Mouse (Mus musculus) urinary bladder, postnatal 25 days (tissue): ENCODE results near the gene Gstp2.
"Not testable (repeated sequence)": the region's sequence is repeated elsewhere in the genome, so short reads cannot be mapped to it uniquely, and the experiment has no call there.

Source experiments
- DNase-seq: peaks from one replicate; pipeline ENCODE4 v3.0.0; 2022; ENCODE audit warnings: low spot score

Gstp2 gene

DNA sequence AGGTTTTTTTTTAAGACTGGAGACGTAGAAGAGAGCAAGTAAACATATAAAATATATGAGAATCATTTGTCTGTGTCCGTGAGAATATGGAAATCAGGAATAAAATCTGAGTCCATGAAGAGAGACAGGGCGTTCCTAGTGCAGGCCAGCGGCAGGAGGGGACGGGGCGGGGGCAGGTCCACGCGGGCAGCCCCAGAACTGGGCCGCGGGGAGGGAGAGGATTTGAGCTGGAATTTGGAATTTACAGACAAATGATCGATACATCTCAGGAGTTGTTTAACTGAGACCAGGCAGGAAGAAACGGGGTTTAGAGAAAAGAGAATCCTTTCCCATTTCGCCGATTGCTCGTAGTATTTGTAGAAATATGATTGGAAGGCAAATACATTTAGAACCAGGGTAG lies 24.5 kb upstream of the Gstp2 start:
- DNase-seq: no peak

DNA sequence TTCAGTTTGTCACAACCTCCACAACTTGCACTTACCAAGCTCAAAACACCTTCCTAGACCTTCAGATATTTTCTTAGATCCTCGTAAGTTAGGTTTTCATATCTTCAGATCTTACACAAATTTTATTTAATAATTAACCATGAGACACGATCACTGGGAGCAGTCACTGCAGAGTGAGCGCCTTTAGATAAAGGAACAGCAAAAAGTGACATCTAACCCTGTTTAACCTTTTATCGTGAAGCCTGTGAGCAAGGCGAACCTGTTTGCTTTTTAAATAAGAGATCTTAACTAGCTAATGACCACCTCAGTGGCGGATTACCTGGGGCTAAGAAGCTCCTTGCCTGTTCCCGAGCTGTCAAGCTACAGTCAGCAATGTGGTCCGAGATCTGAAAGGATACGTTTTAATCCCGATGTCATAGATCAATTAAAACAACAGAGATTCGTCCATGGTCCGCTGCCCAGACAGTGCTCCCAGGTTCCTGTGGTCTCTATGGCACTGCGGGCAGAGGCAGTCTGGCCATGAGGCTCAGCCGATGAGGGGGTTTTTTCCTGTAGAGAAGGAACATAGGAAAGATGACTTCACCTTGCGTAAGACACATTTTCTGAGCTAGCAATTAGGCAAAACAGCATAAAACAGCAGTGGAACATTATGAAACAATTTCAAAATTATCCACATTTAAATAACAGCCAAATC lies 23.0 kb upstream of the Gstp2 start:
- no peak for DNase-seq

DNA sequence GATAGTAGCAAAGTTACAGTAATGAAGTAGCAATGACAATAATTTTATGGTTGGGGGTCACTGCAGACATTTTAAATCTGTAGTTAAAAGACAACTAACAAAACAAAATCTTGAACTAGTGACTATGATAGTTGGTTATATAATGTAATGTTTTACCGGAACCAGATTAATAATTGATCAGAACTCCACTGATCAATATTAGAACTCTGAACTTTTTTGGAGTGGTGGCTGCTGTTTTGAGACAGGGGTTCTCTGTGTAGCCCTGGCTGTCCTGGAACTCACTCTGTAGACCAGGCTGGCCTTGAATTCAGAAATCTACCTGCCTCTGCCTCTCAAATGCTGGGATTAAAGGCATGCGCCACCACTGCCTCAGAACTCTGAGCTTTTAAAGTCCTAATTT lies 22.4 kb upstream of the Gstp2 start:
- not testable (repeated sequence) for DNase-seq

DNA sequence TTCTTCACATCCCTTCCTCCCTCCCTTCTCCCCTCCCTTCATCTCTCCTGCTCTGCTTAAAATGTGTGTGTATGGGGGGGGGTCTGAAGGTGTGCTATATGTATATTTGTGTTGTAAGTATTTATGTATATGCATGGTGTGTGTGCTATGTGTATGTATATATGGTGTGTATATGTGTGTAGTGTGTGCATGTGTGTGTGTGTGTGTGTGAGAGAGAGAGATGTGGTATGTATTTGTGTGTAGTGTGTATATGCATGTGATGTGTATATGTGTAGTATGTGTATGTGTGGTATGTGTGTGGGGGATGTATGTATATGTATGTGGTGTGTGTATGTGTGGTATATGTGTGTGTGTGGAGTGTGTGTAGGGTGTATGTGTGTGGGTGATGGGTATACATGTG lies 21.1 kb upstream of the Gstp2 start:
- DNase-seq: no peak

DNA sequence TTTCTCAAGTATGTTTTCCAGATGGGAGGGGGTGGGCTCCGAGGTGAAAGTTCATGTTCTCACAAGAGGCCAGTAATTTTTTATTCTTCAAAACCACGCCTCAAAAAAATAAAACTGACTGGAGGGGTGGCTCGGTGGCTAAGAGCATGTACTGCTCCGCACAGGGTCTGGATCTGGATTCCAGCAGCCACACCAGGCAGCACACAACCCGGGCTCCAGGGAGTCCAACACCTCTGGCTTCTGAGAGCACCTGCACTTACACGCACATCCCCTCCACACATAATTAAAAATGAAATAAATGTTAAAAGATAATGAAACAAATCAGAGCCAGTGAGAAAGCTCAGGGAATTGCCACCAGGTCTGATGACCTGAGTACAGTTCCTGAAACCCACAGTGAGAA lies 20.5 kb upstream of the Gstp2 start:
- no peak for DNase-seq

DNA sequence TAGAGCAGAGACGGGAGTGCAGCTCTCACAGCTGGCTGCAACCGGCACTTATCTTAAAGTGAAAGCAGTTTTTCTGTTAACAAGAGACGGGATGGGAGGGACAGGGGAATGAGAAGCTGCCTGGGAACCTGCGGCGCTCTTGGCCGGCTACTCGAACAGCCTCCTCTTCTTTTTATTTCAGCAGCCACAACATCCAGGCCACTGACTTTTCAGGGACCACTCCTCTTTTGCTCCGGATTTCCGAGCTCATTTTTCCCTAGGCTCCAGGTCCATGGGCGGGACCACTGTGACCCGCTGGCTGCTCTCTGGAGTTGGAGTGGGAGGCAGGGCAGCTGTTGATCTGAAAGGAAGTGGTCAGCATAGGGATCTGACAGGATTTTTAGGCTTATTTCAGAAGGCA lies 18.7 kb upstream of the Gstp2 start:
- DNase-seq: not testable (repeated sequence)

DNA sequence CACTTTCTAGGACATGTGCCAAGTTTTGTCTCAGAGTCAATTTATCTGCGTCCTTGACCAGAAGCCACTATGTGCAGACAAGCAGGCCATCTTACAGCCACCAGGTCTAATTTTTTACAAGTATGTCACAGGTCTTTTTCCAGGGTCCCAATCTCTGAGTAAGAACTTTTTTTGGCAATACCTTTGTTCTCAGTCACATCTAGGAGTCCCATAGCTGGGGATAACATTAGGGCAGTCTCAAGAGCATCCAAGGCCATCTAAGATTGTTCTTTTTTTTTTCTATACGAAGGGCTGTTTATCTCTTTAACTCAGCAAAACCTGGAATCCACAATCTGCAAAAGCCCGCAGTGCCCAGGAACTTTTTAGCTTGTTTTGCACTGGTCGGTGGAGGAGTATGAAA lies 17.5 kb upstream of the Gstp2 start:
- not testable (repeated sequence) for DNase-seq

DNA sequence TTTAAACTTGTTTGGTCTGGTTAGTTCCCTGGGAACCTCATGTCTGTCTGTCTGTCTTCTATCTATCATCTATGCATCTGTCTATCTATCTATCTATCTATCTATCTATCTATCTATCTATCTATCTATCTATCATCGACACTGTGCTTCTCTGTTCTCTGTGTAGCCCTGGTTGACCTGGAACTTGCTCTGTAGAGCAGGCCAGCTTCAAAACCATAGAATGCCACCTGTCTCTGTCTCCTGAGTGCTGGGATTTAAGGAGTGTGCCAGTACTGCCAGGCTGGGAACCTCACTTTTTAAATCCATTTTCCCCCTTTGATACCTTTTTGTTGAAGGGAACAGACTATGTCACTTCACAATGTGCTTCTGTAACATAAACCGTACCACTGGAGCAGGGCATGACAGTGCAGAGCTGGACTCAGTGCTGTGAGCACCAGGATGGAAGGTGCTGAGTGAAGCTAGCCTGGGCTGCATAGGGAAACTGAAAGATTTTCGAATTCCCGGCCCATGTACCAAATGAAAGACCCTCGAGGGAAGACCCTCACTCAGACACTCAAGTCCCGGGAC lies 15.2 kb upstream of the Gstp2 start:
- DNase-seq: no peak

DNA sequence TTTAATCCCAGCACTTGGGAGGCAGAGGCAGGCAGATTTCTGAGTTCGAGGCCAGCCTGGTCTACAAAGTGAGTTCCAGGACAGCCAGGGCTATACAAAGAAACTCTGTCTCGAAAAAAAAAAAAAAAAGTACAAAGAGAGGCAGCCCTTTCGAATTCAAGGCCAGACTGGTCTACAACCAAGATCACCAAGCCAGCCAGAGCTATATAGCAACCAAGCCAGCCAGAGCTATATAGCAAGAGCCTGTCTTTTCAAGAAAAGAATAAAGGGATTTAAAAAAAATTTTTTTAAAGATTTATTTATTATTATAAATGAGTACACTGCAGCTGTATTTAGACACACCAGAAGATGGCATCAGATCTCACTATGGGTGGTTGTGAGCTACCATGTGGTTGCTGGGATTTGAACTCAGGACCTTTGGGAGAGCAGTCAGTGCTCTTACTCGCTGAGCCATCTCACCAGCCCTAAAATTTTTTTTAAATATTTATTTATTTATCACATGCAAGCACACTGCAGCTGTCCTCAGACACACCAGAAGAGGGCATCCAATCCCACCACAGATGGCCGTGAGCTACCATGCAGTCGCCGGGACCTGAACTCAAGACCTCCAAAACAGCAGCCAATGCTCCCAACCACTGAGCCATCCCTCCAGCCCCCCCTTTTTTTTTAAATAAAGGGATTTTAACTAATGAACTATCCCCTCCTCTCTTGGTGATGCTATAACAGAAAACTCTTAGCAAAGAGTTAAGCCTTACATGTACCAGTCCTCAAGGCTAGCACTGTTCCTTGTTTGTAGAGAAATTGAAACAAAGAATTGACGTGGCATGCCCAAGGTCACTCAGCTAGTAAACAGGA lies 14.4 kb upstream of the Gstp2 start:
- DNase-seq: not testable (repeated sequence)

DNA sequence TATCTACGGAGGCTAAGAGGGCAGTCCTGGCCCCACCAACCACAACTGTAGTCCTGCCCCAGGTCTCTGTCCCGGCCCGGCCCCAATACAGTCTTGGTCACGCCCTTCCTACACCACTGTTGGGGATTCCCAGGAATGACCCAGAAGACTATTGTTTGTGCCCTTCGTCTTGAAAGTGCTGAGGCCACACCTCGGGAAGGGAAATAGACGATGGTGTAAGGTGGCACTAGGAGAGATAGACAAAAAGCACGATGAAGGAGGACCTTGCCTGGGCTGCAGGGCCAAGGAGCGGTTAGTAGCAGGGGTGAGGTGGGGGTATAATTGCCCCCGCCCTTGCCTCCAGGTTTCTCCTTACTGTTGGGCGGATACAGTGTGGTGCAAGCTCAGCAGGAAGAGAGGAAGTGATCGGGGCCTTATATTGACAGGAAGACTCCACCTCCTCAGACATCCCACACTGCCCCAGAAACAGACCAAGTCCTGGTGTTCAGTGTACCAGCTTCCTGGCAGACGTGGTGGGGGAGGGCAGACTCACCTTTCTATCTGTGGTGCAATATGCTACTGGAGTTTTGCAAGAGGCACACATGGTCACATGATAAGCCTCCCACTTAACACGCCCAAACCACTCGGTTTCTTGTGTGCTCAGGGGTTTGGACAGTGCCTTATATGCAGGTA lies 13.4 kb upstream of the Gstp2 start, which contains the start of gene Gstp3:
Gene Gstp3, minus strand, starts transcription at position 501 of the 672 bp plus-strand sequence.
- DNase-seq: no peak

DNA sequence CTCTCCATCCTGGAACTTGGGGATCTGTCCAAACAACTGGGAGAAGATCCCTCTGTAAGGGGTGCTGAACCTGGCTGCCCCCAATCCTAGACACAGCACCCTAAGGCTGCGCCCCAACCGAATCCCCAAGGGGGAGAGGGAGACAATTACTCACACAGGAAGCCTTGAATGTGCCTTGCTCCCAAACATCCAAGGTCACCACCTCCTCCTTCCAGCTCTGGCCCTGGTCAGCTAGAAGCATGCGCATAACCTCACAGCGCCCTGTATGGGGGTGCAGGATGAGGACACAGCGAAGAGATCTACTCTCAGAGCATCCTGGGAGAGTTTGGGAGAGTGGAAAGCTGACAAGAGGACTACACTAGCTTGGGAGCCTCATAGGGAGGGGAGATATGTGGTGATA lies 12.8 kb upstream of the Gstp2 start:
- DNase-seq: no peak

DNA sequence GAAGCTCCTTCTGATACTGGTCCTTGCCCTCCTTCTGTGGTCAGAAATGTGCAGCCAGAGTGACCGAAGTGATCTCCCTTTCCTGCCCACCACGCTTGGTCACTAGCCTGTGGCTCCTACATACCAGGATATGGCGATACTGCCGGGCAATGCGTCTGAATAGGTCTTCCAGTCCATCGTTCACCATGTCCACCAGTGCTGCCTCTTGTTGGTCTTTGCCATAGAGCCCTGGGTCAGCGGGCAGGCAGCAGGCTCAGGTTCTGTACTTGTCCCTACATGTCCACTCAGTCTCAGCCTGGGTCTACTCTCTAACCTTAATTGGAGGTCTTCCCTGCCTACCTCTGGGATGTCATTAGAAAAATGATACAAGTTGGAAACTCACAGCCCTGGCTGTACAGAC lies 12.1 kb upstream of the Gstp2 start:
- no peak for DNase-seq

DNA sequence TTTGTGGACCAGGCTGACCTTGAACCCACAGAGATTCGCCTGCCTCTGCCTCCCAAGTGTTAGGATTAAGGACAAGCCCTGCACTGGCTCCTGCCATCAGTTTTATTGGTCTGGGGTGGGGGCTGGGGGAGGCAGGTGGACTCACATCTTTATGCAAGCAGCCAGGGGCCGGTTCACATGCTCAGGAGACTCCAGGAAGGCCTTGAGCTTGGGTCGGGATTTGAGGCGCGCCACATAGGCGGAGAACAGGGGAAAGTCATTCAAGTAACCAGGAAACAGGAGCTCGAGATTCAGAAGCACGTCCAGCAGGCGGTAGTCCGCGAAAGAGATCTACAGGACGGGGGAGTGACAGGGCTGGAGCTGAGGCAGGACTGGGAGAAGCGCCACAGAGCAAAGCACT lies 11.6 kb upstream of the Gstp2 start:
- DNase-seq: no peak

DNA sequence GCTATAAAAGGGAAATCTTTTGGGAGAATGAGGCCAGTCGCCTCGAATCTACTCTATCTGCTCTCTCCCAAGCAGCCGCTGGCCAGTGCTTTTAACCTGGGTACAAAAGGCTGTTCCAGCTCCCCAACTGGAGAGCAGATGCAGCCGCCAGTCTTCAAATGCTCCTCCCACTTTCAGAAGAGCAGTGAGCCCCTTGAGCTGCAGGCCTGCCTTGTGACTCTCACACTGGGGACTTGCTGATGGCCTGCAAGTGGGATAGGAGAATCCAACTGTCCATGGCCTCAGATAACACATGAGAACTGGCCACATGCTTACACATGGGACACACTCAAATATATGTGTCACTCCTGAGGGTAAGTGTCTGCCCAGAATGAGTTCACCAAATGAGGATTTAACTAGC lies 10.9 kb upstream of the Gstp2 start:
- no peak for DNase-seq

DNA sequence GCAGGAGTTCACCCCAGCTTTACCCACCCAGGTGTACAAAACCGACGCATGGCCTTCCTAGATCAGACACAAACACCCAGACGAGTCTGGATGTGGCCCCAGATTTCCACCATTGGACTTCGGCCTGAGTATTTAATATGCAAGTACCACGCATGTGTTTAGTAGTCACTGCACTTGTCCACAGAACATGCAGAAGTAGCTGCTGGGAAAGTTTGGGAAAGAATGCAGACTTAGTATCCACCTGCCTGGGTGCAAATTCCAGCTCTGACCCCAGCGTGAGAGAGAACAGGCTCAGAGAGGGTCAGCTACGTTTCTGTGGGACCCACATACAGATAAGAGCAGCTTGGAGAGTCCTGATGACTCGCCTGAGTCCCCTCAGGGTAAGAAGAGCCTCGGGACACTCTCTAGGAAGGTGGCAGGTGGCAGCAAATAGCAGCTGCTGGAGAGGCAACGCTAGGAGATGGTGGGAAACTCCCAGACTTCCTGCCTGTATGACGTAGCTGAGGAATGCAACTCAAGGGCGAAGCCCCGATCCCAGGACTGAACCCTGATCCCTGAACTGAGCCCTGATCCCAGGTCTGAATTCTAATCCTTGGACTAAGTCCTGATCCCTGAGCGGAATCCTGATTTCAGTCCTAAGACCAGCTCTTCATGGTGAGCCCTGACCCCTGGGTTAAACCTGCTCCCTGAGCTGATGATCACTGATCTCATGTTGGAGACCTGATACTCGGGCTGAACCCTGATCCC lies 10.3 kb upstream of the Gstp2 start:
- no peak for DNase-seq

DNA sequence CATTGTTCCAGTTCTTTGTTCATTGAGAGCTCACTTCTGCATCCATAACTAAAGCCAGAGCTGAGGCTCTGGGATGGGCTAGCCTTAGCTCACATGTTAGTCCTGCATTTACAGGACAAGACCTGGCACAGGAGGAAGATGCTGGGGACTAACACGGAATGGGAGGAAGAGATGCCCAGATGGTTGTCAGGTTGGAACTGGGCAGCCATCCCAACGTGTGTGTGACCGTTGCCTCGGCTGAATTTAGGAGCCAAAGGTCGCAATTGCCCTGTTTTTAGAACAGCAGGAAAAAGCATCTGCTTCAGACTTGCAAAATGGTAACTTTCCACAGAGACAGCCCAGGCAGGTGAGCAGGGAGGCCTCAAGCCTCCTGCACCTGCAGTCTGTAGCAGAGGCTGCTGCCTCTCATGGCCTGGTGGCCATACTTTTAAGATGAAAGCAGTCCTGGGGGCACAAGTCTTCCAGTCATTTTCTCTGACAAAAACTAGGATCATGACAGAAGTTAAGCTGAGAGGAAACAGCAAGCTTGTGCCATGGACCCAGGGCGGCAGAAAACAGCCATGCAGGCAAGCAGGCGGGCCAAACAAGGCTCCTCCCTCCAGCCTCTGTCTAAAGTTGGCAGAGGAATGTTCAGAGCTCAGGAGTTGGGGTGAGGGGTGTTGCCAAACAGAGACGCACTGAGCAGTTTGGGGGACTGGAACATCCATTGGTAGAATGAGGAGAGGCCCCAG lies 9.6 kb upstream of the Gstp2 start:
- no peak for DNase-seq

DNA sequence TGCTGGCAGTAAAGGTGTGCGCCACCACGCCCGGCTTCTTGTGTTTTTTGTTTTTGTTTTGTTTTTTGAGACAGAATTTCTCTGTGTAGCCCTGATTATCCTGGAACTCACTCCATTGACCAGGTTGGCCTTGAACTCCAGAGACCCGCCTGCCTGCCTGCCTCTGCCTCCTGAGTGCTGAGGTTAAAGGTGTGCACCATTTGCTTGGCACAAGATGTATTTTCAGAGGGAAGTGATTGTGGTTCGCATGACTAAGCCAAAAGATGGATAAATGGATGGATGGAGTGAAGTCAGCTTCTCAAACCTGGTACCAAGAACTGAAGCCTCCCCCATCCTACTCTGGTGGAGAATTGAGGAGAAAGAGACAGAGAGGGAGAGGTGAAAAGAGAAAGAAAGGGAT lies 8.8 kb upstream of the Gstp2 start:
- DNase-seq: no peak

DNA sequence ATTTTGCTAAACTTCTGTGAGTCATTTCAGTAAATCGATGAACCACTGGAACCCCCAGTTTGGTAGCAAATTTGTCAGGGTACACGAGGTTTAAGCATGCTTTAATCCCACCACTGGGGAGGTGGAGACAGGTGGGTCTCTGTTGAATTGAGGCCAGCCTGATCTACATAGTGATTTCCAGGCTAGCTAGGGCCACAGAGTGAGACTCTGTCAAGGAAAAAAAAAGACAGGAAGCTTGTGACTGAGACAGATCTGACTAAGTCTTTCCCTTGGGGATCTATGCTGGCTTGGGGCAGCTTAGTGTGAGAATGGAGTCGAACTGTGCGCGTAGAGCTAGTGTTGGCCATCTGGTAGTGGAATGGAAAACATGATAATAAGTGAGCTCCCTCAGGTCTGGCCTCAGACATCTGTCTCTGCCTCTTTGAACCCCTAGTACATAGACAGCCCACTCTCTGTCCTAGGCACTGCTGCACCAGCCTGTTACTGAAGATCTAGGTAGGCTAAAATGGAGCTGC lies 6.8 kb upstream of the Gstp2 start:
- no peak for DNase-seq

DNA sequence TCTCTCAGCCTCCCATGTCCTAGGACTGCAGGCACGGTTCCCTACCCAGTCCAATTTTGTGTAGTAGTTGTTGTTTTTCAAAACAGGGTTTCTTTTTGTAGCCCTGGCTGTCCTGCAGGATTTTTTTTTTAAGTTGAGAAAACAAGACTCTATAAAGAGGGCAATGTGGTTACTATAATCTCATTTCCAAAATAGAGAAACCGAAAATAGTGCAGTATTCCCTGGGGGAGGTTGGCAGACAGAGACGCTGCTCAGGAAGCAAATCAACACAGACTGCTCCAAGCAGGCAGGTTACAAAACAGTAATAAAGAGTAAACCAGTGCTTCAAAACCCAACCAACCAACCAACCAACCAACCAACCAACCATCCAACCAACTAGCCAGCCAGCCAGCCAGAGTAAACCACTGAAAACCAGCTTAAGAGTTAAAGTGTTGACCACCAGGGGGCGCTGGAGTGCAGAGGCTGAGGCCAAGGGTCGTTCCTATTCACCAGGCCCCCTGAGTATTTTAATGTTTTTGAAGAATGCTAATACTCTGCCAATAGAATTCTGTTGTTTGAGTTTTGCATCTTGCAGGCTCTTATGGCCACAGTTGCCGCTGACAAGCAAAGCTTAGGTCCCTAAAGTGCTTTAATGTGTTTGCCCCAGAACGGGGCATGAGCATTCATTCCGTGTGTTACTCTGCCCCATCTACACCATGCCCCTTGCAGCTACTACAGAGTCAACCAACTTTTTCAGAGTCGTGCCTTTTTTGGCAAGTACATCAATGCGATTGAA lies 6.1 kb upstream of the Gstp2 start:
- DNase-seq: peak; percentile 69

DNA sequence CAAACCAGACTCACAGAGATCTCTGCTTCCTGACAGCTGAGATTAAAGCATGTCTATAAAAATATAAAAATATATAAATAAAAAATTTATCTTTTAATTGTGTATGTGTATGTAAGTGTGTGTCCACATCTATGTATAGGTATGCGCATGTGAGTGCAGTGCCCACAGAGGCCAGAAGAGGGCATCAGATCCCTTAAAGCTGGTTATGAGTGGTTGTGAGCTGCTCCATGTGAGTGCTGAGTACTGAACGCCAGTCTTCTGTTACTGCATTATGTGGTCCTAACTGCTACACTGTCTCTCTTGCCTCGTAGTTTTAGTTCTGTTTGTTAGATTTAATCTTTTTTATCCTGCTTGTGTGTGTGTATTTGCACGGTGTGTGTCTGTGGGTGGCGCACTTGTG lies 5.2 kb upstream of the Gstp2 start:
- DNase-seq: no peak
